Mouse (Mus musculus) spleen, adult 10 weeks (tissue): ENCODE measurements around the gene Adam11. TPM values are rescaled to one million over a fixed set of nuclear protein-coding genes. Genes with fewer than 3 reads are reported as not detected.

Experiments used
- polyA plus RNA-seq: library from polyadenylated mRNA; stranded (reverse); fragments of 350-450 nt; fragmentation: Illumina TruSeq; extraction: RNeasy Lipid Tissue Mini Kit (QIAGEN cat#74804); gene quantifications from one replicate; pipeline ENCODE4 v1.2.3, GENCODE M21; 2015; ENCODE audit warnings: low replicate concordance; ENCODE audit not compliant: insufficient read depth

Adam11 gene
- 6.3 TPM for polyA plus RNA-seq

GRCm38 (mm10) chr11:102761309-102762210, at the start of gene Adam11:
Adam11 (plus strand) TSS chr11:102761439.

GRCm38 (mm10) chr11:102819021-102819782, 58.0 kb downstream of the Adam11 start, which contains the start of gene Gjc1:
Gjc1 (minus strand) TSS chr11:102819700.

Other genes with a start within 250 kb of the Adam11 start
- 37.0 TPM for gene Gpatch8, start 205.0 kb upstream of the Adam11 start, polyA plus RNA-seq
- 1.6 TPM for gene Gm11627, start 182.0 kb upstream of the Adam11 start, polyA plus RNA-seq
- 0.61 TPM for gene Fzd2, start 157.0 kb upstream of the Adam11 start, polyA plus RNA-seq
- not detected for gene Meioc, start 97.7 kb upstream of the Adam11 start, polyA plus RNA-seq
- gene Ccdc43, start 63.7 kb upstream of the Adam11 start, polyA plus RNA-seq = 29.5 TPM
- 5.5 TPM for gene Gjc1, start 58.3 kb downstream of the Adam11 start, polyA plus RNA-seq
- not detected for gene Higd1b, start 74.4 kb downstream of the Adam11 start, polyA plus RNA-seq
- gene Eftud2, start 119.5 kb downstream of the Adam11 start, polyA plus RNA-seq = 82.0 TPM
- gene Ccdc103, start 119.8 kb downstream of the Adam11 start, polyA plus RNA-seq = not detected
- not detected for gene Fam187a, start 123.7 kb downstream of the Adam11 start, polyA plus RNA-seq
- gene Gfap, start 139.5 kb downstream of the Adam11 start, polyA plus RNA-seq = 0.83 TPM
- gene Kif18b, start 163.7 kb downstream of the Adam11 start, polyA plus RNA-seq = 2.7 TPM
- not detected for gene C1ql1, start 185.2 kb downstream of the Adam11 start, polyA plus RNA-seq